Mouse (Mus musculus): ENCODE data around the gene Caprin1.

- TF ChIP-seq POLR2A (IDR thresholded peaks at IDR 0.05; ENCODE audit: low read depth, low read length) (no peak), CTCF (conservative IDR thresholded peaks at IDR 0.05; ENCODE audit: insufficient read depth, insufficient read length, low read depth, low read length) (no peak)
Observed at GRCm38 (mm10) chr2:103803770-103804530, 6.5 kb upstream of the Caprin1 start.

Measured in kidney, adult 2 months (tissue).